Mouse (Mus musculus): ENCODE data around the gene Kif20b. TPM values are rescaled to one million over a fixed set of nuclear protein-coding genes. Genes with fewer than 3 reads are reported as not detected.

Gene Kif20b
- 41.6 and 82.6 TPM in 2 replicates for polyA plus RNA-seq (2016; fragmentation: Nextera tagmentation; extraction: Ambion mirVana)

DNA sequence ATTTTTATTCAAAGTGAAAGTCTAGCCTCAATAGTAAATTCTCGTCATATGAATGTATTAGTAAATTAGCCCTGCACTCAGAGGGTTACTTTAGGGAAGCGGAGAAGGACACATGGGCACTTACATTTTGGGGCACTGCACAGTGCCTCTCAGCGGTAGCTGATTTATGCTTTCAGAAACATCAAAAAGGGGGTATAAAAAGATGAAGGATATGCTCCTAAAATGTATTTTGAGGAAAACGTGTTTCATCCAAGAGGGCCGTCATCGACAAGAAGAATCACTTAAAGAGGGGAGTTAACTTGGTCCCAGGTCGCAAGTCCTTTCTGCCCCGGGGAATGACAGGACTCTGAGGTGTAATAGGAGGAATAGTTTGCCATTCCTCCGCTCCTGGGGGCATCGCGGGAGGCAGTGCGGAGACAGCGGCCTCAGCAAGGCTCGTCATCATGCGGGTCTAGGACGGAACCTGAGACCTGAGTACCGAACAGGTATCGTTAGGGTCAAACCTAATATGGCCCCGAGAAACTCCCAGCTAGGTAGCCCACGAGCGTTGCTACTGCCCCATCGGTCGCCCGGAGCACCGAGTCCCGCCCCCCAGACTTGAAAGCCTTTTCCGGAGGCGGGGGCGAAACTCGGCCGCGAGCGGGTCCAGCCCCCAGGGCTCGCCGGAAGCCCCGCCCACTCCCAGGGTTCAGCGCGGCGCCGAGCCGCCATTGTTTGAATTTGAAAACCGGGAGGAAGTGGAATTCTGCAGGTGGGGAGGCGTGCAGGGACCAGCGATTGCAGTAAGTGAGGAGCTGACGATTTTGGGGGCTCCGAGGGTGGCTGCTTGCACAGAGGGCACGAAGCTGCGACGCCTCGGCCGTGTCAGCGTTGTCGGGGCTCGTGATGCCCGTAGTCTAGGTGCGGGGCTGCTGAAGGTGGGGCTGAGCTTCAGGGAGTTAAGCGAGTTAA, at the start of gene Kif20b:
Kif20b (plus strand) TSS at position 710 of the 951 bp plus-strand sequence.
- H3K27me3 ChIP-seq (ENCODE audit: insufficient read depth, poor library complexity, severe bottlenecking) = no peaks in the 10 kb centered on the region
- peak within 1 kb of the TSS; percentile 91 for H3K4me3 ChIP-seq
- peaks cover 28% of the 10 kb centered on the region for H3K36me3 ChIP-seq
- whole genome bisulfite sequencing = under 1% methylated on average over 57 of the region's 57 CpGs
- H3K9me3 ChIP-seq = no peaks in the 10 kb centered on the region
- DNase-seq (ENCODE audit: low spot score) = peak; percentile 93
- peaks cover 3% of the 10 kb centered on the region; the same call in 1 of the 2 replicates for H3K4me1 ChIP-seq (replicated peaks)
- peak within 1 kb of the TSS; percentile 92 for H3K27ac ChIP-seq

DNA sequence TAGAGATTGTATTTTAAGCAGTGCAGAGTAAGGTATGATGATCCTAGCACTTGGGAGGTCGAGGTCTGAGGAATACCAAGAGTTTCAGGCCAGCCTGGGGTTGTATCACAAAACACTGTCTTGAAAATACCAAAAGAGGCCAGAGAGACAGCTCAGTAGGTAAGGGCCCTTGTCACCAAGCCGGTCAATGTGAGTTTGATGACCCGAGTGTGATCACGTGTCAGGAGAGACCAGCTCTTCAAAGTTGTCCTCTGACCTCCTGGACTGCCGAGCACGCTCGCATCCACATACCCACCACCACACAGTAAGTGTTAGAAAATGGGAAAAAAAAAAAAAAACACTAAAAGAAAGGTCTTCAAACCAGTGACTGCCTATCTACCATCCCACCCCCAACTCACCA, 45.5 kb upstream of the Kif20b start:
- no peak for DNase-seq (ENCODE audit: low spot score)
- WGBS = 74% methylated on average over 7 of the region's 7 CpGs

DNA sequence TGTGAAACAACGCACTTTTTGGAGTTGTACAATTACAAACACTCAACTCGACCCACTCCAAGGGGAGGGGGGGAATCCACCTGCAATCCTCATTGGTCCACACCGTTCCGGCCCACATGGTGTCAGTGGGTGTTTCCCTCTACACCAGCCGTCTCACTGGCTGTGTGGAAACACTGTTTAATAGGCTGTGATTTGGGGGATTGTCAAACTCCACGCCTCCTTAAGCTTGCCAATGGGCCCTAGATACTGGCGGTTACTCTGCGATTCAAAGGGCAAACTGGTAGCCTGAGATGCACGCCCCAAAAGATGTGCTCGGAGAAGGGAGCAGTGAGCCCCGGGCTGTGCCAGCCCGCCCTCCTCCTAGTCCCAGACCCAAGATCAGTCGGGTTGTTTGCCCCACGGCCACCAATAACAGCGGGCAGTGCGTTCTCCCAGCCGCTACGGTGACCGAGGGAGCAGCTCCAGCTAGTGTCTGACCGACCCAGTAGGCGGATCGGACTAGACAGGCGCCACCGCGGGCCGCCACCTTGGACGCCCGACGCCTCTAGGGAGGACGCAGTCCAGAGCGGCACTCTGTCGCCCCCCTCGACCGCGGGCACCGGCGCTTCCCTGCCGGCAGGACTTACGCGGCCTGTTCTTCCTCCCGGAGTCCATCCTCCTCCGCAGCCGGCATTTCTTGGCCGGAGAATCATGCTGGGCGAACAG, 44.1 kb upstream of the Kif20b start:
- Histone ChIP-seq H3K4me3 (peak overlapping the region; percentile 76), H3K27me3 (ENCODE audit: insufficient read depth, poor library complexity, severe bottlenecking) (no peaks in the 10 kb centered on the region), H3K4me1 (replicated peaks) (peaks cover 25% of the 10 kb centered on the region), H3K36me3 (no peaks in the 10 kb centered on the region), H3K9me3 (no peaks in the 10 kb centered on the region), H3K27ac (peak overlapping the region; percentile 96)
- WGBS = under 1% methylated on average over 45 of the region's 45 CpGs
- peak; percentile 84 for DNase-seq (ENCODE audit: low spot score)

More for the DNA sequence above, 45.5 kb upstream of the Kif20b start:
- Histone ChIP-seq H3K27ac (no peak overlapping the region), H3K36me3 (no peaks in the 10 kb centered on the region), H3K9me3 (no peaks in the 10 kb centered on the region), H3K27me3 (ENCODE audit: insufficient read depth, poor library complexity, severe bottlenecking) (no peaks in the 10 kb centered on the region), H3K4me3 (no peak overlapping the region), H3K4me1 (replicated peaks) (peaks cover 25% of the 10 kb centered on the region)

DNA sequence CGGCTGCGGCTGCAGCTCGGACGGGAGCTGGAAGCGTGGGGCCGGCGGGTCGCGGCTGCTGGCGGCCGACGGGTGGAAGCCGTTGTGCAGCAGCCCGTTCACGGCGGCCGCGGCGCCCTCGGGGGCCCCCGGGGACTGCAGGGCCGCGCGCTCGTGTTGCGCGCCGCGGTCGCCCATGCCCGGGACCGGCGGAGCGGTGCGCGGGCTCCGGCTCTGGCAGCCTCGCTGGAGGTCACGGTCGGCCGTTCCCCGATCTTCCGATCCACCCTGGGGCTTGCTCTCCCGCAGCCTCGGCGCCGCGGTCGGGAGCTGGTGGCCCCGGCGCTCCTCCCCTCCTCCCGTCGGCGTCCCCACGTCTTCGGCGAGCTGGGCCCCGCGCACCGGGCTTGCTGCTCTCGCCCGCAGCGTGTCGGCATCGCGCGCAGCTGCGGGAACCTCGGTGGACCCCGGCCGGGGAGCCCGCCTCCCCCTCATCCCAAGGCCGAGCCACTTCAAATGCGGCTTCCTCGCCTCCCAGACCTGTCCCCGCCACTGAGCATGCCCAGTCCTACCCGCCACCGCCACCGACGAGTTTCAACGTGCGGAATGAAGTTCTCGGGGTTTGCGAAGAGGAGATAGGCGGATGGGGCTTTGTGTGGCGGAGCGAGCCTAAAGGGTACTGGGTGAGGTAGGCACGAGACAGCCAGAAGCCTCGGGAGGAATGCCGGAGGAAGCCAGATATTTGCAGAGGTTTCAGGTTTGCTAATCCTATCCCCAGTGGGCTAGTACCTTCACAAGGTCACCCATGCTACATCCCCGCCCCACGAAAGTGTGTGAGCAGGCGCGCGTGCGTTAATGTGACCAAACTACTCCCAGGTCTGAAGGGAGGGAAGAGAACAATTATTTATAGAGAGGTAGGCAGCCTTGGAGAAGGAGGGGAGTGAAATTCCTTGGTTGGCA, 43.3 kb upstream of the Kif20b start, which contains the start of gene Pank1:
Pank1 (minus strand) TSS at position 853 of the 939 bp plus-strand sequence.
- Histone ChIP-seq H3K4me3 (peak within 1 kb of the TSS; percentile 76), H3K9me3 (no peaks in the 10 kb centered on the region), H3K36me3 (no peaks in the 10 kb centered on the region), H3K27ac (peak within 1 kb of the TSS; percentile 96), H3K4me1 (replicated peaks) (peaks cover 25% of the 10 kb centered on the region), H3K27me3 (ENCODE audit: insufficient read depth, poor library complexity, severe bottlenecking) (no peaks in the 10 kb centered on the region)
- DNase-seq (ENCODE audit: low spot score) = peak; percentile 83
- WGBS = under 1% methylated on average over 96 of the region's 96 CpGs

DNA sequence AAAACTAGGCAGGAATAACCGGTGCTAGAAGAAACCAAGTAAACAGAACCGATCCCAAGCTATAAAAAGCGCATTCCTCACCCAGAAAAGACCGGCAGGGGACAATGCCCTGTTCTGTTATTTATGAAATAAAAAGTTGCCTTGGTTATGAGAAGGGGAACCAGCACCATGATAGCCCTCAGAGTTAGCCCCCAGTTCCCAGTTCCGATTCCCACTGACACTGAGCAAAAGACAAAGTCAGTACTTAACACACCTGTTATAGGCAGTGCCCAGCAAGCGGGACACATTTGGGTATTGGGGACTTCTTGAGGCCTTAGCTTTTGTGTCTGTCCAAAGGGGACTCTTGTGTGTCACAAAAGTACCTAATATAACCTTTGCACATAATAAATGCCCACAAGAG, 42.5 kb upstream of the Kif20b start:
- H3K27ac ChIP-seq = peak overlapping the region; percentile 96

DNA sequence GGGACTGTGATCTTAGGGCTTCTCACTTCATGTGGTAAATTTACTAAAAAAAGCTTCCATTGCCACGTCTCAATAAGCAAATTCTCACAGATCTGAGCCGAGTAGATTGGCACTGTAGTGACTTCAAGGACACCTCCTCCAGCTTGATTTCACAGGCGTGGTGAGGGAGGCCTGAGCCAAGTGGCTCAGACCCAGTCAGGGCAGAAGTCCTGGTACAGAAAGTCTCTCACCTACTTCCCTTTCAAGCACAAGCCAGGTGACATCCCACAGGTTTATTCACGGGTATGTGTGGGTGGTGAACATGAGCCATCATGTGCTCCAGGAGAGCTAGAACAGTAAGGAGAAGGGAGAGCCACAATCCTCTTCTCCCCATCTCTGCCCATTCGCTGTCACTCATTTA, 41.0 kb upstream of the Kif20b start:
- Histone ChIP-seq H3K4me1 (replicated peaks) (peaks cover 25% of the 10 kb centered on the region), H3K4me3 (no peak overlapping the region), H3K36me3 (no peaks in the 10 kb centered on the region), H3K9me3 (no peaks in the 10 kb centered on the region), H3K27ac (no peak overlapping the region), H3K27me3 (ENCODE audit: insufficient read depth, poor library complexity, severe bottlenecking) (no peaks in the 10 kb centered on the region)
- 80% methylated on average over 5 of the region's 5 CpGs for WGBS
- DNase-seq (ENCODE audit: low spot score) = no peak

More for the DNA sequence above, 42.5 kb upstream of the Kif20b start:
- no peak for DNase-seq (ENCODE audit: low spot score)
- Histone ChIP-seq H3K4me1 (replicated peaks) (peaks cover 25% of the 10 kb centered on the region), H3K9me3 (no peaks in the 10 kb centered on the region), H3K36me3 (no peaks in the 10 kb centered on the region), H3K27me3 (ENCODE audit: insufficient read depth, poor library complexity, severe bottlenecking) (no peaks in the 10 kb centered on the region), H3K4me3 (peak overlapping the region; percentile 76)
- WGBS = 28% methylated on average over 6 of the region's 6 CpGs

DNA sequence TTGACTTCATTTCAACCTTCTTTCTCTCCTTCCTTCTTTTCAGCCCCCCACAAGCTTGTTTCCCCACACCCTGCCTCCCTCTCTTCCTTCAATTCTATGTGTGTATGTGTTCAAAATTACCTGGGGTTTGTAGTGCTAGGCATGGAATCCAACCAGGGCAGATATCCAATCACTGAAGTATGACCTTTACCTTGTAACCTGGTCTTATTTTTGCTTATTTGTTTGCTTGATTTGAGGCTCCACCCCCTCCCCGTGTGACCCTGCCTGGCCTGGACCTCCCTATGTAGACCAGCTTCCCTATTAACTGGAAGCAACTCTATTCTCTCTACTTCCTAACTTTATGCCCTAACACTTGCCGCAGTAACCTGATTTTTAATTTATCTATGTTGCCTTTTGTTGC, 39.7 kb upstream of the Kif20b start:
- Histone ChIP-seq H3K4me3 (no peak overlapping the region), H3K9me3 (no peaks in the 10 kb centered on the region), H3K27ac (no peak overlapping the region), H3K4me1 (replicated peaks) (peaks cover 15% of the 10 kb centered on the region), H3K36me3 (no peaks in the 10 kb centered on the region), H3K27me3 (ENCODE audit: insufficient read depth, poor library complexity, severe bottlenecking) (no peaks in the 10 kb centered on the region)
- DNase-seq (ENCODE audit: low spot score) = no peak
- 74% methylated on average over 2 of the region's 2 CpGs for WGBS

DNA sequence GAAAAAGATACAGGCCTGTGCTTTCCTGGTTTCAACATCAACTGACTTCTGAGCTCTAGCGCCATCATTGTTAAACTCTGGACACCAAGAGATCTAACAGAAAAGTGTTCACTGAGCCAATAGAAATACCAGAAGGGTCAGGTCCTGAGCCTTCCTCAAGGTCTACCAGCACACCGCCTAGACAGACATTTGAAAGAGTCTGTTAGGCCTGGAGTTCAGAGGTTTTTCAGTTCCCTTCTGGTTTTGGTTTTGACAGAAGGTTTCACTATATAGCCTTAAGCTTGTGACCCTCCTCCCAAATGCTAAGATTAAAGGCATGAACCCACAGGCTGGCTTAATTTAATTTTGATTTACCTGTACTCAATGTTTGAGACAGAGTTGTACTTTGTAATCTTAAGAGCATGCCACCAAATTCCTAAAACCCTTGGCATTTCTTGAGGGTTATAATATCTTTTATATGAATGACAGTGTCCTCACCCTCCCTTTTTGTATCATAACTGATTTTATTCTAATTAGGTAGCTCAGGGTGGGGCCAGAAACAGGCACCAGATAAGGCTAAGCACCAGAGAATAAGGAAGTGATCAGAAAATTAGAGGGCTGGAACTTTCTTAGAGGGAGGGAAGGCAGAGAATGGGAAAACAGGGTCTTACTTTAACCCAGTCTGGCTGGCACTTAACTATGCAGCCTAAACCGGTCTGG, 38.5 kb upstream of the Kif20b start:
- Histone ChIP-seq H3K36me3 (no peaks in the 10 kb centered on the region), H3K4me3 (no peak overlapping the region), H3K4me1 (replicated peaks) (peaks cover 11% of the 10 kb centered on the region), H3K27ac (no peak overlapping the region), H3K9me3 (no peaks in the 10 kb centered on the region), H3K27me3 (ENCODE audit: insufficient read depth, poor library complexity, severe bottlenecking) (no peaks in the 10 kb centered on the region)
- DNase-seq (ENCODE audit: low spot score) = no peak
- 88% methylated on average over 3 of the region's 3 CpGs for WGBS

DNA sequence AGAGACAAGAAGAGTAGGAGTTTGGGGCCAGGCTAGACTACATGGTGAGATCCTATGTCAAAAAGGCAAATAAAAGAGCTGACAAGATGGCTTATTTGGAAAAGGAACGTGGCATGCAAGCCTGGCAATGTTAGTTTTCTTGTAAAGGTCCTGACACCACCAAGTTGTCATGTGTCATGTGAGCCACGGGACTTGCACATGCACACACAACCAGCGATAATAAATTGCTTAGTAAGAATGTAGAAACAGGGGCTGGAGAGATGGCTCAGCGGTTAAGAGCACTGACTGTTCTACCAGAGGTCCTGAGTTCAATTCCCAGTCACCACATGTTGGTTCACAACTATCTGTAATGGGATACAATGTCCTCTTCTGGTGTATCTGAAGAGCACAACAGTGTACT, 35.8 kb upstream of the Kif20b start:
- Histone ChIP-seq H3K4me1 (replicated peaks) (no peaks in the 10 kb centered on the region), H3K27me3 (ENCODE audit: insufficient read depth, poor library complexity, severe bottlenecking) (no peaks in the 10 kb centered on the region), H3K9me3 (no peaks in the 10 kb centered on the region), H3K36me3 (no peaks in the 10 kb centered on the region), H3K27ac (no peak overlapping the region), H3K4me3 (no peak overlapping the region)
- 82% methylated on average over 4 of the region's 4 CpGs for WGBS
- DNase-seq (ENCODE audit: low spot score) = no peak

DNA sequence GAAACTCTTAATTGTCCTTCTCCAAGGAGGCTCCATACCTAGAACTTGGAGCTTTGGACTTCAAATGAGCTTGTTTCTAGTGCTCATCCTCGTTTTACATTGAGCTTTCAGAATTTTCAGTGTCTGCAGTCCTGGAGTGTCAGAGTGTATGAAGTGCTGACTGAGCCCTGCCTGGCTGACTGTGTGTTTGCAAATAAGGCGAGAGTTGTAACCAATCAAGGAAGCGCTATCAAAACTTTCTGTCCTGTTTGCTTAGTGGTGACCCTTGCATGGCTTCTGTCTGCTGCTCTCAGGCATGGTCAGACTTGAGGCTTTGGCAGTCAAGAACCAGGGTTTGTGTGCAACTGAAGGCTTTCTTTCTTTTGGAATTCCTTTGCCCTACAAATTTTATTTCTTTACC, 31.2 kb upstream of the Kif20b start:
- H3K4me1 ChIP-seq (replicated peaks) = no peaks in the 10 kb centered on the region
- no peak for DNase-seq (ENCODE audit: low spot score)

DNA sequence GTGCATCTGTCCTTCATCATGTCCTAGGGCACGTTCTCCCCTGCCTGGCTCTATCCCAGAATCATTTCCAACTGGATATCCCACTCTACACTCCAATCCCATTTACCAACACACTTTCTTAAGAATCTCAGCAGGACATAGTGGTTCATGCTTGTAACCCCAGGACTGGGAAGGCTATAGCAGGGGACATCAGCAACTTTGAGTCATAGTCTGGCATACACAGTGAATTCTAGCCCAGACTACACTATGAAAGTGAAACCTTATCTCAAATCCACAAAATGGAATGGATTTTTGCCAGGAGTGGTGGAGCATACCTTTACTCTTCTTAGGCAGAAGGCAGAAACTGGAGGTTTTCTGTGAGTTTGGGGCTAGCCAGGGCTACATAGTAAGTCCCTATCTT, 30.6 kb upstream of the Kif20b start:
- 92% methylated on average over 1 of the region's 1 CpGs for WGBS
- DNase-seq (ENCODE audit: low spot score) = no peak
- Histone ChIP-seq H3K4me1 (replicated peaks) (no peaks in the 10 kb centered on the region), H3K9me3 (no peaks in the 10 kb centered on the region), H3K27ac (no peak overlapping the region), H3K36me3 (no peaks in the 10 kb centered on the region), H3K4me3 (no peak overlapping the region), H3K27me3 (ENCODE audit: insufficient read depth, poor library complexity, severe bottlenecking) (no peaks in the 10 kb centered on the region)

More for the DNA sequence above, 31.2 kb upstream of the Kif20b start:
- H3K27ac ChIP-seq = no peak overlapping the region
- no peak overlapping the region for H3K4me3 ChIP-seq
- H3K36me3 ChIP-seq = no peaks in the 10 kb centered on the region
- 74% methylated on average over 3 of the region's 3 CpGs for WGBS
- no peaks in the 10 kb centered on the region for H3K27me3 ChIP-seq (ENCODE audit: insufficient read depth, poor library complexity, severe bottlenecking)
- no peaks in the 10 kb centered on the region for H3K9me3 ChIP-seq

DNA sequence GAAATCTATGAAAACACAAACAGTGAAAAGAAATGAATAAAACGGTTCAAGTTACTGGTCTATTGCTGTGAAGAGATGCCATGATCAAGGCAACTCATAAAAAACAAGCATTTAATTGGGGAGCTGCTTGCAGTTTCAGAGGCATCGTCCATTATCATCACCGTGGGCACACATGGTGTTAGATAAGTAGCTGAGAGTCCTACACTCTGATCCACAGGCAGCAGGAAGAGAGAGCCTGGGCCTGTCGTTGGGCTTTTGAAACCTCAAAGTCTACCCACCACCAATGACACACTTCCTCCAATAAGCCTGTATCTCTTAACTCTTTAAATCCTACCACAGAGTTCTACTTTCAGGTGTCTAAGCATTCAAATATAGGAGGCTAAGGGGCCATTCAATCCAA, 27.1 kb upstream of the Kif20b start:
- WGBS = 89% methylated on average over 4 of the region's 4 CpGs
- Histone ChIP-seq H3K36me3 (no peaks in the 10 kb centered on the region), H3K9me3 (no peaks in the 10 kb centered on the region), H3K27me3 (ENCODE audit: insufficient read depth, poor library complexity, severe bottlenecking) (no peaks in the 10 kb centered on the region), H3K27ac (no peak overlapping the region), H3K4me1 (replicated peaks) (no peaks in the 10 kb centered on the region), H3K4me3 (no peak overlapping the region)
- DNase-seq (ENCODE audit: low spot score) = no peak
